12 mouse cellular contexts compared by ENCODE assay signal in the genomic region with DNA sequence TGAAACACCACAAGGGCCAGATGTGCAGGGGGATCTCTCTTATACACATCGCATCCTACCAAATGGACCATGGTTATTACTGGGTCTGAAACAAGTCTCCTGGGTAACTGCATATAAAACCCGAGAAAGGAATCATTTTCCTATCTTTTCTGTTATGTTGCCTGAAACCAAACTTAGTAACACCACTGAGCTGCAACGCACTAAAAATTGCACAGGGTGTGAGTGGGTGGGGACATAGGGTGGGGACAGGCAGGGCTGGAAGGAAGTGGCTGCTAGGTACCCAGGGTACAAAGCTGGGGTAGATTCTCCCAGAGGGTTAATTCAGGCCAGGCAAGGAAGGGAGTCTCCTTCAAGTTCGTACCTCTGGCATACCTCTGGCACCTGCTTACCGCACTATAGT. TPM values are rescaled to one million over a fixed set of nuclear protein-coding genes. Genes with fewer than 3 reads are reported as not detected.
DNase-seq lines count a peak whose midpoint lies in the region; ATAC-seq and TF ChIP-seq lines count a peak whose summit lies in the region.
"Had no signal": no experiment of that assay in that cellular context is flagged by ENCODE, and none has a peak within 500 bp of the region (broad histone marks: within the 10 kb centered on the region; RNA-seq: fewer than 3 reads in every experiment).

No protein-coding gene starts in this region.

- 65% methylated on average over 5 of the region's 5 CpGs for WGBS in intestine, postnatal 0 days
- WGBS in intestine, embryonic 16.5 days, result 80% methylated on average over 5 of the region's 5 CpGs
- WGBS in spleen, adult 2 months, result 27% methylated on average over 5 of the region's 5 CpGs
- WGBS in liver, embryonic 13.5 days (ENCODE audit: insufficient replicate concordance), result 69% methylated on average over 5 of the region's 5 CpGs
- WGBS in stomach, postnatal 0 days, result 67% methylated on average over 5 of the region's 5 CpGs

- no peak for ATAC-seq in intestine, postnatal 0 days
- no peak for ATAC-seq in intestine, embryonic 16.5 days
- ATAC-seq in liver, embryonic 13.5 days (ENCODE audit: low read depth), result no peak
- ATAC-seq in stomach, postnatal 0 days (ENCODE audit: low FRiP score, low TSS enrichment), result no peak

- H3K4me3 ChIP-seq in intestine, postnatal 0 days (ENCODE audit: low read depth, low read length), result no peak overlapping the region
- no peak overlapping the region for H3K4me3 ChIP-seq in intestine, embryonic 16.5 days (ENCODE audit: low read length)
- H3K4me3 ChIP-seq in spleen, adult 2 months (ENCODE audit: extremely low read depth, insufficient read depth, insufficient read length), result no peak overlapping the region
- 0 out of 2 replicates have a peak overlapping the region, but pooled peaks have one; percentile 0 for H3K4me3 ChIP-seq in liver, embryonic 13.5 days (replicated peaks)
- H3K4me3 ChIP-seq in stomach, postnatal 0 days (ENCODE audit: low read depth, low read length), result no peak overlapping the region
- H3K4me3 ChIP-seq: midbrain, embryonic 12.5 days had no signal

- no peak overlapping the region for H3K9ac ChIP-seq in intestine, postnatal 0 days (ENCODE audit: low read depth, low read length)
- no peak overlapping the region for H3K9ac ChIP-seq in intestine, embryonic 16.5 days (ENCODE audit: low read depth, low read length)
- H3K9ac ChIP-seq in liver, embryonic 13.5 days, result 0 out of 2 replicates have a peak overlapping the region, but pooled peaks have one; percentile 17
- H3K9ac ChIP-seq in stomach, postnatal 0 days (ENCODE audit: low read length), result no peak overlapping the region
- H3K9ac ChIP-seq: midbrain, embryonic 12.5 days had no signal

- H3K9me3 ChIP-seq in intestine, postnatal 0 days (ENCODE audit: control insufficient read depth), result no peaks in the 10 kb centered on the region
- H3K9me3 ChIP-seq in intestine, embryonic 16.5 days (ENCODE audit: control insufficient read depth, low read length), result no peaks in the 10 kb centered on the region
- no peaks in the 10 kb centered on the region for H3K9me3 ChIP-seq in liver, embryonic 13.5 days (replicated peaks)
- no peaks in the 10 kb centered on the region for H3K9me3 ChIP-seq in stomach, postnatal 0 days (ENCODE audit: control insufficient read depth, low read length)
- H3K9me3 ChIP-seq: midbrain, embryonic 12.5 days had no signal

- no peak for TF ChIP-seq CTCF in intestine, postnatal 0 days (IDR thresholded peaks at IDR 0.05; ENCODE audit: low read depth)
- no peak for TF ChIP-seq CTCF in spleen, adult 2 months (IDR thresholded peaks at IDR 0.05; ENCODE audit: extremely low read depth, insufficient read depth, insufficient read length, insufficient replicate concordance)
- TF ChIP-seq CTCF in stomach, postnatal 0 days (IDR thresholded peaks at IDR 0.05; ENCODE audit: low read depth), result no peak

- peaks cover 6% of the 10 kb centered on the region; the same call in 1 of the 2 replicates for H3K36me3 ChIP-seq in intestine, postnatal 0 days (ENCODE audit: control insufficient read depth, insufficient read depth)
- 0 out of 2 replicates have a peak, but pooled peaks cover 3% of the 10 kb centered on the region for H3K36me3 ChIP-seq in intestine, embryonic 16.5 days (ENCODE audit: control insufficient read depth, insufficient read depth, low read length)
- H3K36me3 ChIP-seq in spleen, adult 2 months (ENCODE audit: control insufficient read depth, insufficient read depth, low read length), result peaks cover 21% of the 10 kb centered on the region
- peaks cover 67% of the 10 kb centered on the region for H3K36me3 ChIP-seq in liver, embryonic 13.5 days
- 0 out of 2 replicates have a peak, but pooled peaks cover 2% of the 10 kb centered on the region for H3K36me3 ChIP-seq in stomach, postnatal 0 days (ENCODE audit: control insufficient read depth, insufficient read depth, low read length)
- H3K36me3 ChIP-seq: midbrain, embryonic 12.5 days had no signal

- DNase-seq in spleen, adult 2 months (ENCODE audit: low read depth in 1 of 2, low spot score in 2 of 2), result no peak
- no peak for DNase-seq in spleen, adult 18-20 months
- no peak for DNase-seq in liver, embryonic 13.5 days
- DNase-seq in stomach, postnatal 0 days (ENCODE audit: low spot score), result no peak
- no peak for DNase-seq in adrenal gland, adult 8-10 months
- no peak for DNase-seq in cerebellum, postnatal 25 days
- DNase-seq: kidney, adult 2 months; lung, adult 2 months had no signal

- no peak for TF ChIP-seq POLR2A in spleen, adult 2 months (IDR thresholded peaks at IDR 0.05; ENCODE audit: low read depth, low read length)

- H3K4me1 ChIP-seq in intestine, postnatal 0 days (replicated peaks; ENCODE audit: control insufficient read depth, insufficient read depth, low read length), result no peaks in the 10 kb centered on the region; the same call in 1 of the 2 replicates
- peaks cover 32% of the 10 kb centered on the region for H3K4me1 ChIP-seq in intestine, embryonic 16.5 days (ENCODE audit: control insufficient read depth, insufficient read depth, low read length)
- peaks cover 26% of the 10 kb centered on the region; the same call in 1 of the 2 replicates for H3K4me1 ChIP-seq in spleen, adult 2 months (ENCODE audit: control insufficient read depth, insufficient read depth, insufficient read length)
- H3K4me1 ChIP-seq in liver, embryonic 13.5 days (replicated peaks), result peaks cover 66% of the 10 kb centered on the region
- H3K4me1 ChIP-seq in stomach, postnatal 0 days (replicated peaks; ENCODE audit: control insufficient read depth, insufficient read depth), result peaks cover 7% of the 10 kb centered on the region; the same call in 1 of the 2 replicates

- H3K27me3 ChIP-seq in intestine, postnatal 0 days (replicated peaks; ENCODE audit: control insufficient read depth, insufficient read depth, low read length), result no peaks in the 10 kb centered on the region
- no peaks in the 10 kb centered on the region for H3K27me3 ChIP-seq in intestine, embryonic 16.5 days (replicated peaks; ENCODE audit: control insufficient read depth, insufficient read depth, low read length)
- no peaks in the 10 kb centered on the region for H3K27me3 ChIP-seq in spleen, adult 2 months (ENCODE audit: control insufficient read depth, insufficient read depth, low read length)
- H3K27me3 ChIP-seq in liver, embryonic 13.5 days, result no peaks in the 10 kb centered on the region
- H3K27me3 ChIP-seq in stomach, postnatal 0 days (ENCODE audit: control insufficient read depth, insufficient read depth, low read length), result no peaks in the 10 kb centered on the region
- H3K27me3 ChIP-seq: midbrain, embryonic 12.5 days had no signal

- peak overlapping the region; percentile 6; the same call in 1 of the 2 replicates for H3K4me2 ChIP-seq in intestine, postnatal 0 days (replicated peaks; ENCODE audit: low read depth)
- H3K4me2 ChIP-seq in intestine, embryonic 16.5 days (ENCODE audit: low read depth, low read length), result no peak overlapping the region
- H3K4me2 ChIP-seq in liver, embryonic 13.5 days, result peak overlapping the region; percentile 65
- H3K4me2 ChIP-seq in stomach, postnatal 0 days (replicated peaks; ENCODE audit: low read depth), result no peak overlapping the region
- H3K4me2 ChIP-seq: midbrain, embryonic 12.5 days had no signal

- TF ChIP-seq EP300 in stomach, postnatal 0 days (optimal IDR thresholded peaks at IDR 0.05), result no peak

- no peak overlapping the region for H3K27ac ChIP-seq in intestine, postnatal 0 days (ENCODE audit: low read depth, low read length)
- no peak overlapping the region; the same call in 1 of the 2 replicates for H3K27ac ChIP-seq in intestine, embryonic 16.5 days (ENCODE audit: low read length)
- H3K27ac ChIP-seq in spleen, adult 2 months (ENCODE audit: insufficient read depth, low read length), result peak overlapping the region; percentile 69
- H3K27ac ChIP-seq in liver, embryonic 13.5 days, result peak overlapping the region; percentile 47
- peak overlapping the region; percentile 18; the same call in 1 of the 2 replicates for H3K27ac ChIP-seq in stomach, postnatal 0 days (replicated peaks)

RNA-seq across cellular contexts. Expression of gene Pml, which starts 6.9 kb away (rescaled TPM):
- 5.3 and 7.1 TPM in 2 replicates for polyA plus RNA-seq in intestine, postnatal 0 days (2015; fragmentation: Nextera tagmentation; extraction: Ambion mirVana)
- polyA plus RNA-seq in intestine, embryonic 16.5 days (2015; fragmentation: Nextera tagmentation; extraction: Ambion mirVana), result 12.4 and 13.7 TPM in 2 replicates
- polyA plus RNA-seq in spleen, adult 2 months (2012; rRNA removed), result 91.6 and 121 TPM in 2 replicates
- polyA plus RNA-seq in liver, embryonic 13.5 days (2015; fragmentation: Nextera tagmentation; extraction: Ambion mirVana), result 18.9 and 21.1 TPM in 2 replicates
- polyA plus RNA-seq in stomach, postnatal 0 days (2015; fragmentation: Nextera tagmentation; extraction: Ambion mirVana), result 5.2 and 6.7 TPM in 2 replicates
- total RNA-seq in adrenal gland, adult 8-10 months (2022), result 10 to 100 TPM; 23.4 to 45.6 (median 31.8) TPM

RNA-seq across cellular contexts. Expression of gene Stoml1, which starts 10.3 kb away (rescaled TPM):
- 15.0 and 15.9 TPM in 2 replicates for polyA plus RNA-seq in intestine, postnatal 0 days (2015; fragmentation: Nextera tagmentation; extraction: Ambion mirVana)
- polyA plus RNA-seq in intestine, embryonic 16.5 days (2015; fragmentation: Nextera tagmentation; extraction: Ambion mirVana), result 21.1 and 22.4 TPM in 2 replicates
- 55.5 and 63.5 TPM in 2 replicates for polyA plus RNA-seq in spleen, adult 2 months (2012; rRNA removed)
- polyA plus RNA-seq in liver, embryonic 13.5 days (2015; fragmentation: Nextera tagmentation; extraction: Ambion mirVana), result 5.2 and 5.5 TPM in 2 replicates
- polyA plus RNA-seq in stomach, postnatal 0 days (2015; fragmentation: Nextera tagmentation; extraction: Ambion mirVana), result 19.9 and 20.4 TPM in 2 replicates
- total RNA-seq in adrenal gland, adult 8-10 months (2022), result 10 to 100 TPM; 19.9 to 32.9 (median 28.3) TPM

RNA-seq across cellular contexts. Expression of gene Islr2, which starts 38.6 kb away (rescaled TPM):
- polyA plus RNA-seq in intestine, postnatal 0 days (2015; fragmentation: Nextera tagmentation; extraction: Ambion mirVana), result 0.27 and 0.35 TPM in 2 replicates
- polyA plus RNA-seq in intestine, embryonic 16.5 days (2015; fragmentation: Nextera tagmentation; extraction: Ambion mirVana), result 0.83 and 1.0 TPM in 2 replicates
- polyA plus RNA-seq in spleen, adult 2 months (2012; rRNA removed), result 0.28 and 0.67 TPM in 2 replicates
- 0.03 TPM in 1 of 2 replicates, not detected in the other for polyA plus RNA-seq in liver, embryonic 13.5 days (2015; fragmentation: Nextera tagmentation; extraction: Ambion mirVana)
- polyA plus RNA-seq in stomach, postnatal 0 days (2015; fragmentation: Nextera tagmentation; extraction: Ambion mirVana), result 0.45 and 0.69 TPM in 2 replicates
- 1 to 10 TPM; 1.2 to 1.9 (median 1.7) TPM for total RNA-seq in adrenal gland, adult 8-10 months (2022)

RNA-seq across cellular contexts. Expression of gene Islr, which starts 38.6 kb away (rescaled TPM):
- polyA plus RNA-seq in intestine, postnatal 0 days (2015; fragmentation: Nextera tagmentation; extraction: Ambion mirVana), result 26.9 and 29.6 TPM in 2 replicates
- polyA plus RNA-seq in intestine, embryonic 16.5 days (2015; fragmentation: Nextera tagmentation; extraction: Ambion mirVana), result 70.7 and 77.5 TPM in 2 replicates
- 21.9 and 27.7 TPM in 2 replicates for polyA plus RNA-seq in spleen, adult 2 months (2012; rRNA removed)
- 3.8 and 4.2 TPM in 2 replicates for polyA plus RNA-seq in liver, embryonic 13.5 days (2015; fragmentation: Nextera tagmentation; extraction: Ambion mirVana)
- polyA plus RNA-seq in stomach, postnatal 0 days (2015; fragmentation: Nextera tagmentation; extraction: Ambion mirVana), result 46.5 and 58.7 TPM in 2 replicates
- total RNA-seq in adrenal gland, adult 8-10 months (2022), result 10 to 100 TPM; 23.6 to 40.9 (median 28.1) TPM
- total RNA-seq: neutrophil, adult 5-6 weeks had no signal

Comparison
In these comparisons a context has a peak if more than half of its experiments do, and no peak if none do; other contexts are left out.
1. H3K4me2 ChIP-seq: peak in intestine, postnatal 0 days (single experiment) and liver, embryonic 13.5 days (single experiment); none in intestine, embryonic 16.5 days (single experiment) and stomach, postnatal 0 days (single experiment).
2. H3K27ac ChIP-seq: peak in spleen, adult 2 months (single experiment), liver, embryonic 13.5 days (single experiment) and stomach, postnatal 0 days (single experiment); none in intestine, postnatal 0 days (single experiment) and intestine, embryonic 16.5 days (single experiment).